Mouse (Mus musculus) mouse trophoblast stem cell (cell line): ENCODE results near the gene Olfr275.
"Not testable (repeated sequence)": the region's sequence is repeated elsewhere in the genome, so short reads cannot be mapped to it uniquely, and the experiment has no call there.

Source experiments
- in situ Hi-C, 2 experiments: fragments of 300-500 bp; cut with MseI, MboI; formaldehyde crosslinking; loops; 2 replicates in 1 of 2; 3 replicates in 1 of 2; pipeline ENCODE4 v1.15.1; 2025

The Olfr275 gene

GRCm38 (mm10) chr4:52814304-52814703 is at the start of gene Olfr275:
Gene Olfr275 (plus strand): TSS chr4:52814604.
- in situ Hi-C loops, result no loop called here

GRCm38 (mm10) chr4:52765612-52766011 is 48.8 kb upstream of the Olfr275 start:
- in situ Hi-C loops, result no loop called here

- in situ Hi-C loops, result no loop called here
Measured at GRCm38 (mm10) chr4:52772186-52772585, 42.2 kb upstream of the Olfr275 start.

- in situ Hi-C loops, result no loop called here
Measured at GRCm38 (mm10) chr4:52800013-52800412, 14.4 kb upstream of the Olfr275 start.

- in situ Hi-C loops, result no loop called here
Measured at GRCm38 (mm10) chr4:52811871-52812270, 2.5 kb upstream of the Olfr275 start.

- in situ Hi-C loops, result no loop called here
Measured at GRCm38 (mm10) chr4:52821375-52821774, 7.0 kb downstream of the Olfr275 start.

GRCm38 (mm10) chr4:52845411-52845810 is 31.0 kb downstream of the Olfr275 start:
- in situ Hi-C loops, result not testable (repeated sequence)

GRCm38 (mm10) chr4:52849039-52849635 is 34.7 kb downstream of the Olfr275 start:
- in situ Hi-C loops, result no loop called here

- in situ Hi-C loops, result no loop called here
Measured at GRCm38 (mm10) chr4:52849672-52850071, 35.3 kb downstream of the Olfr275 start.

GRCm38 (mm10) chr4:52859136-52859535 is 44.7 kb downstream of the Olfr275 start, which contains the start of gene Olfr273:
Gene Olfr273 (minus strand): TSS chr4:52859236.
- in situ Hi-C loops, result no loop called here

GRCm38 (mm10) chr4:52864156-52864555 is 49.8 kb downstream of the Olfr275 start:
- in situ Hi-C loops, result no loop called here
